Mouse (Mus musculus) right cerebral cortex, adult 2 months (tissue): Measurements from ENCODE around the gene Car3.

Experiments used
- DNase-seq, 2 experiments: peaks; one replicate each; pipeline ENCODE4 v3.0.0; 2021 to 2022; ENCODE audit warnings: low spot score in 2 of 2

Car3 gene

GRCm38 (mm10) chr3:14907271-14907670 is 44.0 kb downstream of the Car3 start:
- no peak for DNase-seq

GRCm38 (mm10) chr3:14911992-14912582 is 48.8 kb downstream of the Car3 start:
- DNase-seq = no peak

DNA sequence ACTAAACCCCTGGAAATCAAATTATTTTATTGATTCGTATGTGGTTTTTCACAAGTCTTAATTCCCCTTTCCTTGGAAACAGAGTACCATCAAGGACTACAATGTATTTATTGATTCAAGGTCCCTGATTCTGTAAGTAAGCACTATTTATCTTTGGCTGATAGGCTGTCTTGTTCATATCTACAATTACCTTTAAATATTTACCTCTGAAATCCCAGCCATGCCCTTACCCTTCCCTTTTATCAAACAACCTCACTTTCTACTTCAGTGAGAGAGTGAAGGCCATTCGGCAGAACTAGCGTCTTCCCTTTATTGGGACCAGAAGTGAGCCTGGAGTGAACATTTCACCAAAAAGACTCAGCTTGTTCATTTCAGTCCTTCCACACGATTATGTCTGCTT is 50.5 kb downstream of the Car3 start:
- no peak for DNase-seq

DNA sequence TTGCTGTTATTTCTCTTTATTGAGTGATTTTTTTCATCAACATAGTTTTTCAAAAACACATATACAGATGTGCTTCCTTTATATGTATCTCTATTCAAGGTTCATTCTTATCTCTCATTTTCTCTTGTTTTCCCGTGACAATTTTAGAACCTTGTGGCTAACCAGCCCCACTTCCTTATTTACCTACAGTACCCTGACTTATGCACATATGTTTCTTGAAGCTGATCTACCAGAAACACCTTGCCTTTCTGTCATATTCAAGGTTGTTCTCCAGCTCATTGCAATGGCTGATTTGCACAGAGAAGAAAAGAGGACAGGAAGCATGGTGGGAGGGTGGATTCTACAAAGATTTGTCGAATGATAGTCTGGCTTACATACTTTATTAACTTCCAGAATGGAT is 52.0 kb downstream of the Car3 start:
- DNase-seq = no peak

DNA sequence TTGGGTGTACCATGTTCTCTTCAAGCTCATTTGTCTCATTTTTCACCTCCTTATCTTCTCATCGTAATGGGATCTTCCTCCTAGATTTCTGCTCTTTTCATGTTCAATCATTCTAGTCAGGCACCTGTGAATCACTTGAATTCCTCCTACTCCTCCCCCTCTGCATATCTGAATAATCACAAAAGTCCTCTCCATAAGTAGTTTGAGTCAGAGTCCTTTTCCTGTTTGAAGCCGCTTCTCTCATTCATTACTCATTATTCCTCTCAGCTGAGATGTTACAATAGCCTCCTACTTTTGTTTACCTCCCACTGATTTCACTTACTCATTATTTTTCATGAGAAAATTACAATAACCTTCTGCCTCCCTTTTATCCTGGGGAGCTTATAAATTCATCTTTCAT is 53.9 kb downstream of the Car3 start:
- DNase-seq = no peak
